Mouse (Mus musculus) liver, embryonic 14.5 days (tissue): Measurements from ENCODE around the gene Socs5.

ENCODE experiments used
- CTCF ChIP-seq: IDR thresholded peaks from 2 replicates; pipeline ENCODE4 v1.5.1; 2016; ENCODE audit warnings: antibody characterized with exemption, low read depth, control low read depth
- EP300 ChIP-seq: IDR thresholded peaks from 2 replicates; pipeline ENCODE4 v1.6.1; 2016; ENCODE audit warnings: antibody characterized with exemption, low read depth

DNA sequence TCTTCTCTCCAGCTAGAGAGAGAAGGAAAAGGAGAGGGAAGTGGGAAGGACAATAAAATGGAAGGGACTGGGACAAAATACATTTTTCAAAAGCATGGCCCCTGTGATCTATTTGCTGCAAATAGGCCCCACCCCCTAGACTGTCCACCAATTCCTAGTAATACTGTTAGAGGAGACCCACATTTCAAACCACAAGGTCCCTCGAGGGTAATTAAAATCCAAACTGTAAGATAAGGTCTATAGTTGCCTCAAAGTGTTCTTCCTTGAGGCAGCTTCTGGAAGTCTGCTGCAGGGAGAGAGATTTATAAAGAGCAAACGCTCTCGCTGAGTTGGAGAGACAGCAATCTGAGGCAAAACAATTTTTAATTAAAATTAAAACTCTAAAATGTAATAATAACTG, 52.8 kb downstream of the Socs5 start:
- TF ChIP-seq EP300, result no peak
- TF ChIP-seq CTCF, result no peak
